Mouse (Mus musculus) cerebellum, adult 2 months (tissue): ENCODE results near the gene Kcnb1.

Source experiments
- CTCF ChIP-seq: fragments of 200-500 bp; IDR thresholded peaks from 2 replicates; pipeline ENCODE4 v1.5.1; 2011; ENCODE audit warnings: low read depth, mild to moderate bottlenecking, control low read depth, low read length, moderate library complexity, borderline replicate concordance; ENCODE audit not compliant: insufficient read depth
- POLR2A ChIP-seq: fragments of 200-500 bp; IDR thresholded peaks from 2 replicates; pipeline ENCODE4 v1.6.1; 2011; ENCODE audit warnings: low read length, control low read depth, borderline replicate concordance; ENCODE audit not compliant: insufficient read depth

GRCm38 (mm10) chr2:167132041-167132440, 57.9 kb downstream of the Kcnb1 start:
- TF ChIP-seq POLR2A (no peak), CTCF (no peak)
